Mouse (Mus musculus): ENCODE data around the gene Gm773. TPM values are rescaled to one million over a fixed set of nuclear protein-coding genes. Genes with fewer than 3 reads are reported as not detected.

Gm773 gene
- not detected in 2 replicates for total RNA-seq (2023)

GRCm38 (mm10) chrX:56212771-56213170 lies at the start of gene Gm773:
Gene Gm773, minus strand, starts transcription at chrX:56212881.

Other genes with a start within 250 kb of the Gm773 start
- 0.63 TPM in 1 of 2 replicates, not detected in the other for gene 3830403N18Rik, start 76.3 kb downstream of the Gm773 start, total RNA-seq (2023)
- gene Zfp449, start 133.5 kb upstream of the Gm773 start, total RNA-seq (2023), result 0.51 TPM in 1 of 2 replicates, not detected in the other
- gene Smim10l2a, start 161.7 kb upstream of the Gm773 start, total RNA-seq (2023), result 0.19 TPM in 1 of 2 replicates, not detected in the other
- not detected in 2 replicates for gene Gm2174, start 235.1 kb upstream of the Gm773 start, total RNA-seq (2023)
- gene Ints6l, start 242.0 kb upstream of the Gm773 start, total RNA-seq (2023), result 95.0 and 138 TPM in 2 replicates